In genomic region chr3:101424295-101424885, GRCm38 (mm10) we compare ENCODE assay signal across 26 mouse cellular contexts. TPM values are rescaled to one million over a fixed set of nuclear protein-coding genes. Genes with fewer than 3 reads are reported as not detected.
DNase-seq lines count a peak whose midpoint lies in the region; ATAC-seq and TF ChIP-seq lines count a peak whose summit lies in the region.
"Had no signal": no experiment of that assay in that cellular context is flagged by ENCODE, and none has a peak within 500 bp of the region (broad histone marks: within the 10 kb centered on the region; RNA-seq: fewer than 3 reads in every experiment).

No protein-coding gene starts in this region.

- H3K4me1 ChIP-seq in heart, embryonic 10.5 days = peaks cover 51% of the 10 kb centered on the region
- peaks cover 11% of the 10 kb centered on the region for H3K4me1 ChIP-seq in lung, embryonic 16.5 days (replicated peaks; ENCODE audit: control insufficient read depth, insufficient read depth, low read length)
- peaks cover 3% of the 10 kb centered on the region; the same call in 1 of the 2 replicates for H3K4me1 ChIP-seq in lung, adult 2 months (ENCODE audit: control insufficient read depth, insufficient read depth, low read length)
- H3K4me1 ChIP-seq in limb, embryonic 10.5 days = peaks cover 36% of the 10 kb centered on the region
- H3K4me1 ChIP-seq: stomach, embryonic 15.5 days had no signal

- no peaks in the 10 kb centered on the region for H3K27me3 ChIP-seq in heart, embryonic 10.5 days (ENCODE audit: insufficient read depth, poor library complexity, severe bottlenecking)
- H3K27me3 ChIP-seq in lung, embryonic 16.5 days (ENCODE audit: control insufficient read depth, insufficient read depth, low read depth, low read length) = no peaks in the 10 kb centered on the region
- no peaks in the 10 kb centered on the region for H3K27me3 ChIP-seq in limb, embryonic 10.5 days (ENCODE audit: low read depth, poor library complexity, severe bottlenecking)
- H3K27me3 ChIP-seq: embryonic facial prominence, embryonic 15.5 days; heart, embryonic 12.5 days; hindbrain, embryonic 15.5 days; intestine, embryonic 15.5 days; liver, embryonic 15.5 days; midbrain, embryonic 12.5 days; neural tube, embryonic 12.5 days; stomach, embryonic 15.5 days had no signal

- TF ChIP-seq CTCF in lung, adult 2 months (IDR thresholded peaks at IDR 0.05; ENCODE audit: insufficient read depth, low read length) = no peak

- no peak overlapping the region for H3K4me2 ChIP-seq in lung, embryonic 16.5 days (ENCODE audit: low read depth, low read length)
- H3K4me2 ChIP-seq: embryonic facial prominence, embryonic 15.5 days; heart, embryonic 12.5 days; hindbrain, embryonic 15.5 days; intestine, embryonic 15.5 days; liver, embryonic 15.5 days; midbrain, embryonic 12.5 days; neural tube, embryonic 12.5 days; stomach, embryonic 15.5 days had no signal

- H3K9ac ChIP-seq in lung, embryonic 16.5 days (ENCODE audit: low read length) = no peak overlapping the region
- H3K9ac ChIP-seq: embryonic facial prominence, embryonic 15.5 days; heart, embryonic 12.5 days; hindbrain, embryonic 15.5 days; intestine, embryonic 15.5 days; liver, embryonic 15.5 days; midbrain, embryonic 12.5 days; neural tube, embryonic 12.5 days; stomach, embryonic 15.5 days had no signal

- H3K27ac ChIP-seq in heart, embryonic 10.5 days = 0 out of 2 replicates have a peak overlapping the region, but pooled peaks have one; percentile 38
- no peak overlapping the region for H3K27ac ChIP-seq in lung, embryonic 16.5 days (ENCODE audit: low read length)
- H3K27ac ChIP-seq in limb, embryonic 10.5 days = 0 out of 2 replicates have a peak overlapping the region, but pooled peaks have one; percentile 31
- H3K27ac ChIP-seq: embryonic facial prominence, embryonic 15.5 days; hindbrain, embryonic 15.5 days; intestine, embryonic 15.5 days; liver, embryonic 15.5 days; midbrain, embryonic 12.5 days; neural tube, embryonic 12.5 days; stomach, embryonic 15.5 days had no signal

- ATAC-seq in lung, embryonic 16.5 days (ENCODE audit: low read depth) = 0 out of 2 replicates have a peak, but pooled peaks have one; percentile 18
- ATAC-seq: CD4-positive, CD25-positive, alpha-beta regulatory T cell, adult 4 months; forebrain, embryonic 16.5 days; intestine, embryonic 15.5 days had no signal

- H3K9me3 ChIP-seq in heart, embryonic 10.5 days = no peaks in the 10 kb centered on the region
- no peaks in the 10 kb centered on the region for H3K9me3 ChIP-seq in lung, embryonic 16.5 days (ENCODE audit: control insufficient read depth, low read length)
- H3K9me3 ChIP-seq in limb, embryonic 10.5 days (replicated peaks) = no peaks in the 10 kb centered on the region
- H3K9me3 ChIP-seq: embryonic facial prominence, embryonic 15.5 days; heart, embryonic 12.5 days; hindbrain, embryonic 15.5 days; intestine, embryonic 15.5 days; liver, embryonic 15.5 days; midbrain, embryonic 12.5 days; neural tube, embryonic 12.5 days; stomach, embryonic 15.5 days had no signal

- no peak for TF ChIP-seq POLR2A in lung, adult 2 months (IDR thresholded peaks at IDR 0.05; ENCODE audit: borderline replicate concordance, extremely low read depth, low read depth, low read length)

- H3K4me3 ChIP-seq in heart, embryonic 10.5 days = no peak overlapping the region
- no peak overlapping the region for H3K4me3 ChIP-seq in lung, embryonic 16.5 days (ENCODE audit: low read length)
- H3K4me3 ChIP-seq in lung, adult 2 months (replicated peaks; ENCODE audit: extremely low read depth, low read depth, low read length) = no peak overlapping the region
- H3K4me3 ChIP-seq in limb, embryonic 10.5 days = no peak overlapping the region
- H3K4me3 ChIP-seq: embryonic facial prominence, embryonic 15.5 days; heart, embryonic 12.5 days; hindbrain, embryonic 15.5 days; intestine, embryonic 15.5 days; liver, embryonic 15.5 days; midbrain, embryonic 12.5 days; neural tube, embryonic 12.5 days; stomach, embryonic 15.5 days had no signal

- H3K36me3 ChIP-seq in heart, embryonic 10.5 days = peaks cover 33% of the 10 kb centered on the region
- peaks cover 8% of the 10 kb centered on the region for H3K36me3 ChIP-seq in lung, embryonic 16.5 days (ENCODE audit: control insufficient read depth, insufficient read depth, low read length)
- peaks cover 41% of the 10 kb centered on the region for H3K36me3 ChIP-seq in limb, embryonic 10.5 days
- H3K36me3 ChIP-seq: intestine, embryonic 15.5 days; stomach, embryonic 15.5 days had no signal

- 66% methylated on average over 10 of the region's 10 CpGs for WGBS in heart, embryonic 10.5 days
- 71% methylated on average over 10 of the region's 10 CpGs for WGBS in lung, embryonic 16.5 days
- WGBS in lung, adult 2 months = 76% methylated on average over 10 of the region's 10 CpGs
- WGBS in limb, embryonic 10.5 days = 81% methylated on average over 10 of the region's 10 CpGs

- intact Hi-C loops in heart, postnatal 36 days (cut with DNase I) = no loop called here

- DNase-seq in adrenal gland, postnatal 10 days = peak; percentile 32
- no peak for DNase-seq in adrenal gland, postnatal 25 days
- no peak for DNase-seq in heart, embryonic 10.5 days (ENCODE audit: low spot score)
- DNase-seq in heart, postnatal 36 days = no peak
- no peak for DNase-seq in lung, adult 2 months
- no peak for DNase-seq in limb, embryonic 10.5 days (ENCODE audit: low spot score)
- no peak for DNase-seq in layer of hippocampus, postnatal 36 days
- DNase-seq: cerebellum, adult 11 months; gastrocnemius, postnatal 10 days; heart, postnatal 4 days; kidney, adult 8-10 months; kidney, postnatal 25 days; liver; lung, postnatal 14 days; thymus, postnatal 36 days had no signal

RNA-seq across cellular contexts. Expression of gene Igsf3, which starts 47.5 kb away (rescaled TPM):
- 10 to 100 TPM in 1 of 2 experiments, 1 to 10 TPM in 1; 8.1 to 10.1 TPM for total RNA-seq in adrenal gland, postnatal 10 days (2021)
- 5.5 and 7.0 TPM in 2 replicates for total RNA-seq in adrenal gland, postnatal 25 days (2021)
- polyA plus RNA-seq in heart, embryonic 10.5 days (2016; fragmentation: Nextera tagmentation; extraction: Ambion mirVana) = 41.9 and 45.9 TPM in 2 replicates
- 10 to 100 TPM in 1 of 2 experiments, 1 to 10 TPM in 1; 9.9 to 13.2 TPM for total RNA-seq in heart, postnatal 36 days (2021)
- polyA plus RNA-seq in lung, embryonic 16.5 days (2015; fragmentation: Nextera tagmentation; extraction: Ambion mirVana) = 40.5 and 40.6 TPM in 2 replicates
- 7.3 and 8.0 TPM in 2 replicates for polyA plus RNA-seq in lung, adult 2 months (2012; rRNA removed)
- polyA plus RNA-seq in limb, embryonic 10.5 days (2016; fragmentation: Nextera tagmentation; extraction: Ambion mirVana) = 59.9 and 84.9 TPM in 2 replicates
- total RNA-seq in layer of hippocampus, postnatal 36 days (2021) = 10 to 100 TPM; 17.0 to 20.6 TPM
